Mouse (Mus musculus): ENCODE measurements around the gene Arhgap20.
A peak's percentile ranks its signal among the peaks of the same experiment; 100 is the strongest.

The Arhgap20 gene

DNA sequence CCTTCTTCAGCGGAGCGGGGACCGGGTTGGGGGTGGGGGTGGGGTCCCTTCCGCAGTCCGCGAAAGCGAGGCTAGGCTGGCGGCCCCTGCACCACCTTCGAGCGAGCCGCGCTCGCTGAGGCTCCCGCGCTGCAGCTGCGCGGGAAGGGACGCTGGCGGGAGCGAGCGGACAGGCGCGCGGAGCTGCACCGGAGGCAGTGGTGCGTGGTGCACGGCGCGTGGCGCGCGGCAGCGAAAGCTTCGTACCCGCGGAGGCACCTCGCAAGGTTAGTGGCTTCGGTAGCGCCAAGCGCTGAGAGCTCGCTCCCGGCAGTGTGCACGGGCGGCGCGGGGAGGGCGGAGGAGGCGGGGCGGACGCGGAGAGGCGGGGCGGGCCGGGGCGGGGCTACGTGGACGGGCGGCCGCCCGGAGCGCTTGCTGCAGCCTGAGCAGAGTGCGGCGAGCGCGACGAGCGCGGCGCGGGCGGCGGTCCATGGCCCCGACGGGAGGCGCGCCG, at the start of gene Arhgap20:
Arhgap20 (plus strand) TSS at position 417 of the 496 bp plus-strand sequence.
- peak; percentile 65 to 77 for DNase-seq (ENCODE audit: low spot score in 2 of 2)

GRCm38 (mm10) chr9:51718793-51719192, 46.3 kb upstream of the Arhgap20 start:
- no peak for DNase-seq (ENCODE audit: low spot score in 2 of 2)

GRCm38 (mm10) chr9:51727960-51728359, 37.2 kb upstream of the Arhgap20 start:
- DNase-seq (ENCODE audit: low spot score in 2 of 2), result no peak

DNA sequence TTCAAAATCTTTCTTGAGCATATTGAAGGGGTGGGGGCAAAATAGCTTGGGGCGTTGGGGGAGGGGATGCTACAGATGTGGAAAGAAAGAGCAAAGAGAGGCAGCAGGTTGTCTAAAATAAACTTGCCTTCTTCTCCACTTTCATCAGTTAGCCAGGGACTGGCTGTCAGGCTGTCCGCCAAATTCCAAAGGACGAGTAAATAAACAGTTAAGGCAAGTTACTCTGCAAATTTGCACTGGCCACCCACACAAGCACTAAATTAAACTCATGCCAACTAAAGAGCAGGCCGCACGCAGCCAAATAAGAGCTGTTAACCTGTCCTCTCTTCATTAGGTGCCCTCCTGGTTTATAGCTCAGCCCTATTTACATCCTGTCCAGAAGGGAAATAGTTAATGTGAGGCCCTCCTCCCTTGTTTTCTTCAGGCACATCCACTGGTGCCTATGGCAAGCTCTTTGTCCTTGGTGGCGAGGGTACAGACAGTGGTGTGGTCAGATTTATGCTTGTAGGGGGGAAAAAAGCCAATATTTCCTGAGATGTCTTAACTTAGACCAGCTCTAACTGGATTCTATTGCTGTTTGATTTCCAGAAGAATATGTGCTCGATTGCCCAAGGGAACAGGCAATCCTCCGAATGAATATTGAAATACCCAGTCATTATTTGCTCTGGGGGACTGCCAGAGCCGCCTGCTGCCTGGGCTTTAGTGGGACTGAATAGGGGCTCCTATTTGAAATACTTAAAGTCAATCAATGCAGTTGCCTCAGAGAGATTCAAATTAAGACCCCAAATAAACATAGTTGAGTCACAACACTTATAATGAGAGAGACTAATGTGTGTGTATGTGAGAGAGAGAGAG, 29.7 kb upstream of the Arhgap20 start:
- DNase-seq (ENCODE audit: low spot score in 2 of 2), result no peak

- DNase-seq (ENCODE audit: low spot score in 2 of 2), result no peak
Measured at GRCm38 (mm10) chr9:51736750-51737368, 28.3 kb upstream of the Arhgap20 start.

DNA sequence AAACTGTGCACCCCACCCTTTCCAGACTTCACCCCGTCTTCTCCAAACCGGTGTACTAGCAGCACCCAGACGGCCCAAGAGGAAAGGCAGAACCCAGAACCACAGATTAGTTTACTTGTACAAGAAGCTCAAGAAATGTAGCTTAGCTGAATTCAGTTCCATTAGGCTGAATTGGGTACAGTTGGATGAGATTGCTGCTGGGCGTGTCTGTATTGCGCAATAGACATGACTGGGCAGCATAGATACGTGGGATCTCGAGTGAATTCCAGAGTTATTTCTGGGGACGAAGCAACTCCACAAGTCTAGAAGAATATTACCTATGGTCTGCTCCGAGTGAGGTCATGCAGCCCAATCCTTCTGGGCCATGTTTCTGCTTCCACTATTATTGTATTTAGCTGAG, 26.8 kb upstream of the Arhgap20 start:
- no peak for DNase-seq (ENCODE audit: low spot score in 2 of 2)

GRCm38 (mm10) chr9:51739826-51740225, 25.3 kb upstream of the Arhgap20 start:
- DNase-seq (ENCODE audit: low spot score in 2 of 2), result no peak

DNA sequence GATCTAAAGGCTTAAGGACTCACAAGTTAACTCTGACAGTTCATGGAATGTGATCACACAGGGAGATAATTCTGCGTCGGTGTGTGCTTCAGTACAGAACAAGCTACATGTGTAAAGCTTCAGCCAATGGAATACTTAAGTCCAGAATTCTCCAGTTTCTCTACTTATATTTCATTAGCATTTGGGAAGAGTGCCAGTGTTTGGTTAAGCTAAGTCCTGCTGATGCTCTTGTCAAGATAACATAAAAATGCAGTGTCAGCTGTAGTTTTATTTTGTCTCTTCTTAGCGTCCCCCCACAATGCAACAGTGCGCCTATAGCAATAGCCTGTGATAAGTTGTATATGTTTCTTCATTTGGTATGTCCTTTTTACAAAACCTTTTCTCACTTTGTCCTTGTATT, 15.0 kb upstream of the Arhgap20 start:
- DNase-seq (ENCODE audit: low spot score in 2 of 2), result no peak

GRCm38 (mm10) chr9:51761003-51761402, 4.1 kb upstream of the Arhgap20 start:
- DNase-seq (ENCODE audit: low spot score in 2 of 2), result no peak

DNA sequence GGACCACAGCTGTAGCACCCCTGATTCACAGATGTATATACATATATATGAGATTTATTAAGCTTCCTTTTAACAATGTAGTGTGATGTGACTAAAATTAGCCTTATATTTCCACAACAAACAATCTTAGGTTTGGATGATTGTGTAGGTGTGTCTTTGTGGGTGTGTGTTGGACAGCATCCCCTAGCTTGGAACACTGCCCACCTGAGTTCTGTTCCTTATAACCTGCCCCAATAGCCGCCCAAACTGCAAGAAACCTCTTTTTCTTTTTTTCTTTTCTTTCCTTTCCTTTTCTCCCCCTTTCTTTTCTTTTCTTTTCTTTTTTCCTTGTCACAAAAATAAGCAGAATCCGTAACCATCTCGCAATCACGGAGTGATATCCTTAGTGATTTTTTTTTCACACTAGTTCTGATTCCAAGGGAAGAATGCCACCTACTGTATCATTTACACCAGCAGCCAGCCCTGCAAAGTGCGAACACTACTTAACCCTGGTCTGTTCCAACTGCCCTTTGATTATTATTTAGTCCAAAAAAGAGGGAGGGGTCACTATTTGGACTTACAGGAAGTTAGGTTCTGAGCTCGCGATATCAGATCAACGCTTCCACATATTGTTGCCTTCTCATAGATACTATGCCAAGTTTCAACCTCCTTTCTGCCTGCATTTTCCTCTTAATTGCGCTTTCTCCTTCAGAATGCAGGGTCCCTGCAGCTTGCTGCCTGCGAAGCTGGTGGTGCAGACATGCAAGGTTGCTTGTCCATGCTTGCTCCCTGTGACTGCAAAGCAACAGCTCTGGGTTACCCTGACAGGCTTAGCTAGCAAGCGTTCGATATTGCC, 879 bp upstream of the Arhgap20 start:
- DNase-seq (ENCODE audit: low spot score in 2 of 2), result peak in 1 of 2 experiments; percentile 9

- peak; percentile 50 to 56 for DNase-seq (ENCODE audit: low spot score in 2 of 2)
Measured at GRCm38 (mm10) chr9:51765417-51766174, 459 bp downstream of the Arhgap20 start.

GRCm38 (mm10) chr9:51766175-51767062, 1.3 kb downstream of the Arhgap20 start:
- peak in 1 of 2 experiments; percentile 6 for DNase-seq (ENCODE audit: low spot score in 2 of 2)

DNA sequence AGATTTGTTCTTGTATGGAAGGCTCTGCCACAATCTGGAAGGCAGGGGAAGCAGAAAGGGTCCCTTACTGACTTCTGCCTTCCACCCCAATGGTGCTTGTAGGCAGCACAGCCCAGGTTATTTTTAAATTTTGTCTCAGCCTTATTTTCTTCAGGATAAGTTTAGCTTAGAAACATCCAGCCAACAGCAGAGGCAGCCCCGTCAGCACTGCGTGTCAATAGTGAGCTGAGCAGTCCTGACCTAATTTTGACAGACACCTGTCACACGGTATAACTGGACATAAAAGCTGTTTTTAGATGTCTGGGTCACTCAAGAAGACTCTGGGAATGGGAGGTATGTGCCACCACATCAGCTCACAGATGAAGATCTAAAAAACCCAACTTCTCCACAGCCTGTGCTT, 9.1 kb downstream of the Arhgap20 start:
- no peak for DNase-seq (ENCODE audit: low spot score in 2 of 2)

DNA sequence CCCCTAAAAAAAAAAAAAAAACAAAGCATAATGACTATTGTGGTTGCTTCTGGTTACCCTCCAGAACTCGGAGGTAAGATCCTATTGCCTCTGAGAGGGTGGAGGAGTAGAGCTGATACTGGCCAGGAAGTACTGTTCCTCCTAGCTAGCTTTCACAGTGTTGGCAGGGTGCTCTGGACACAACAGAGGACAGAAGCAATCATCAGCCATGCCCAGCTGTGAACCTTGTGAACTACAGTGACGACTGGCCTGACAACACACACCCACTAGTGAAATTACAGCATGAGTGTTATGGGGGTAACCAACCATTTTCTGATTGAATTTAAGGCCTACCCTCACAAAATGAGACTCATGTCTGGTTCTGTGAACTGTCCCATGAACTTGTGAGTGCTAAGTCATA, 11.3 kb downstream of the Arhgap20 start:
- DNase-seq (ENCODE audit: low spot score in 2 of 2), result no peak

DNA sequence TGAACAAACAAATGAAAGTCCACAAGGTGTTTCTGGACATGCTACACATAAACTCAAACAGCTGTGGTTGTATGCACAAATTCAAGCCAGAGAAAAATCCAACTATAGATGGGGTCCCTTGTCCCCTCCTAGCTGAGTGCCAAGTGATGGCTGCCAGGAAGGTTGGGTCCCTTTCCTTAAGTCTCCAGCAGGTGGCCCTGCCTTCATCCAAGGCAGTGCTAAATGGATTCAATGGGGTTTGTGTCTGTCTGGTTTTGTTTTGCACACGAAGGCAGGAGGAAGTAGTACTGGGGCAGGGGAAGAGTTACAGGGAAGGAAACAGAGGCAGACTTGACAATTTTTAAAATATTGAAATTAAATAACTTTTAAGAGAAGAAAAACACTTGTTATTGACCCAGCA, 12.0 kb downstream of the Arhgap20 start:
- peak; percentile 10 to 37 for DNase-seq (ENCODE audit: low spot score in 2 of 2)

DNA sequence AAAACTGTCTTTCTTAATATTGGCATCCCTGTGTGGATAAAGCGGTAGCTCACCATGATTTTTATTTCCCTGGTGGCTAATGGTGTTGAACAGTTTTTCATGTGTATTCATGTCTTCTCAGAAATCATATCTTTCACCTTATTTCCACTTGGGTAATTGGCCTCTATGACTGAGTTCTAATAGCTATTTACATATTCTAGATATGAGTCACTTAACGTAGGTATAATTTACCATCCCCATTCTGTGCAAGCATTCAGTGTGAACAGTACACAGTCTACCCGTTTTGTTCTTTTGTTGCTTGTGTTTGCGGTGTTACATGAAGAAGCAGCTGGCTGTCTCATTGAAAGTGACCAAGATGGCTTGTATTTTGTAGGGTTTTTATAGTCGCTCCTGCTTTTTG, 14.1 kb downstream of the Arhgap20 start:
- DNase-seq (ENCODE audit: low spot score in 2 of 2), result no peak

- no peak for DNase-seq (ENCODE audit: low spot score in 2 of 2)
Measured at GRCm38 (mm10) chr9:51781092-51781491, 16.0 kb downstream of the Arhgap20 start.

DNA sequence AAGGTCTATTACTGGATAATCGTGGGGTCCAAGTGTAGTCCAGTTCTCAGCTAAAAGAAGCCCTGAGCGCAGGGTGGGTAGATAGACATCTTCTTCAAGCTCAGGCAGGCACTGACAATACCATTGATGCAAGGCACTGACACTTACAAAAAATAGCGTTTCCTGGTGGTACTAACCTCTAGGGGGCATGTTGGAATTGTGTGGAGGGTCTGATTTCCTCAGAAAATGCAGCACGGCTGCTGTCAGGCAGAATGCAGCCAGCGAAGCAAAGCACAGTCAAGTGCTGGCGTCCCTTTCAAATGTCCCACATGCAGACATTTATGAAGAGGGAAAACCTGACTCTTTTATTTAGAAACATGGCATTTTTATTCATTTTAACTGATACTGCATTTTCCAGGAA, 22.2 kb downstream of the Arhgap20 start:
- peak in 1 of 2 experiments; percentile 23 for DNase-seq (ENCODE audit: low spot score in 2 of 2)

- no peak for DNase-seq (ENCODE audit: low spot score in 2 of 2)
Measured at GRCm38 (mm10) chr9:51788466-51788865, 23.3 kb downstream of the Arhgap20 start.

DNA sequence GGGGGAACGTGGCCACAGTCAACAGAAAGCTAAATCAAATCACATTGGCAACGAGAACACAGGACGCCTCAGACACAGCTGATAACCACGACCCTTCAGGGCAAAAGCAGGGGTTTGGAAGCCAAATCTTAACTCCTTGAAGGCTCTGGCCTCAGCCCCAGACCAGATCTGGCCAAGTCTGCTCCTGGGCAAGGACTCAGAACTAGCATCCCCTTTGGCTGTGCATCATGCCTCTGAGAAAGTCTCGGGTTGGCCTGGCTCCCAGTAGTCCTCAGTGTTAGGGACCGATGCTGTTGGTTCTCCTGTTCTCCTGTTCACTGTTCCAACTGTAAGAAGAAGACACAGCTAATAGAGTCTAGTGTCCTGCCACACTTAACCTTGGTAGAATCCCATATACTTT, 30.1 kb downstream of the Arhgap20 start:
- DNase-seq (ENCODE audit: low spot score in 2 of 2), result no peak

Data from thymus, postnatal 10 days (tissue).